Mouse (Mus musculus) stomach, postnatal 0 days (tissue): ENCODE results near the gene Prmt3. TPM values are rescaled to one million over a fixed set of nuclear protein-coding genes. Genes with fewer than 3 reads are reported as not detected.
A peak's percentile ranks its signal among the peaks of the same experiment; 100 is the strongest.

Source experiments
- ATAC-seq: fragments of 200-750 bp; cut with Nextera tagmentation; 2 replicates; pipeline ENCODE4 v1.8.0; 2017; ENCODE audit not compliant: low FRiP score, low TSS enrichment
- DNase-seq: peaks from one replicate; pipeline ENCODE4 v3.0.0-alpha.2; 2016; ENCODE audit warnings: low spot score
- H3K27ac ChIP-seq: fragments of 300-500 bp; sonication (generic); replicated peaks from 2 replicates; pipeline ENCODE4 v1.5.1; 2014; ENCODE audit warnings: mild to moderate bottlenecking, control low read depth
- H3K27me3 ChIP-seq: fragments of 300-500 bp; sonication (generic); 2 replicates; pipeline ENCODE4 v1.6.1; 2014; ENCODE audit warnings: low read length; ENCODE audit not compliant: control insufficient read depth, insufficient read depth
- H3K36me3 ChIP-seq: fragments of 300-500 bp; sonication (generic); 2 replicates; pipeline ENCODE4 v1.6.1; 2014; ENCODE audit warnings: low read length, mixed read lengths; ENCODE audit not compliant: control insufficient read depth, insufficient read depth
- H3K4me1 ChIP-seq: fragments of 300-500 bp; sonication (generic); replicated peaks from 2 replicates; pipeline ENCODE4 v1.6.1; 2014; ENCODE audit warnings: antibody characterized with exemption; ENCODE audit not compliant: control insufficient read depth, insufficient read depth
- H3K4me2 ChIP-seq: fragments of 300-500 bp; sonication (generic); replicated peaks from 2 replicates; pipeline ENCODE4 v1.6.1; 2014; ENCODE audit warnings: low read depth, mild to moderate bottlenecking, control low read depth, moderate library complexity
- H3K4me3 ChIP-seq: fragments of 300-500 bp; sonication (generic); 2 replicates; pipeline ENCODE4 v1.5.1; 2014; ENCODE audit warnings: low read depth, low read length, control low read depth
- H3K9ac ChIP-seq: fragments of 300-500 bp; sonication (generic); 2 replicates; pipeline ENCODE4 v1.6.1; 2014; ENCODE audit warnings: mild to moderate bottlenecking, low read length, control low read depth, mixed read lengths
- H3K9me3 ChIP-seq: fragments of 300-500 bp; sonication (generic); 2 replicates; pipeline ENCODE4 v1.6.1; 2016; ENCODE audit warnings: low read length; ENCODE audit not compliant: control insufficient read depth
- CTCF ChIP-seq: IDR thresholded peaks from 2 replicates; pipeline ENCODE4 v1.5.1; 2016; ENCODE audit warnings: antibody characterized with exemption, low read depth, mild to moderate bottlenecking, moderate library complexity
- EP300 ChIP-seq: optimal IDR thresholded peaks from 2 replicates; pipeline ENCODE3; 2016; ENCODE audit warnings: antibody characterized with exemption
- WGBS: fragments of 180-500 bp; shearing (Covaris S2); extraction: QIAGEN DNeasy Blood & Tissue Kit; methylation state at CpG from one replicate; pipeline ENCODE4 v1.1.7; 2014; 5-methylcytosine and 5-hydroxymethylcytosine counted together
- polyA plus RNA-seq: library from polyadenylated mRNA; unstranded; fragments of >200 nt; fragmentation: Nextera tagmentation; extraction: Ambion mirVana; gene quantifications from 2 replicates; pipeline ENCODE4 v1.2.1, GENCODE M21; 2015

The Prmt3 gene
- polyA plus RNA-seq, 1 experiment from 2014 or later = 23.5 TPM

DNA sequence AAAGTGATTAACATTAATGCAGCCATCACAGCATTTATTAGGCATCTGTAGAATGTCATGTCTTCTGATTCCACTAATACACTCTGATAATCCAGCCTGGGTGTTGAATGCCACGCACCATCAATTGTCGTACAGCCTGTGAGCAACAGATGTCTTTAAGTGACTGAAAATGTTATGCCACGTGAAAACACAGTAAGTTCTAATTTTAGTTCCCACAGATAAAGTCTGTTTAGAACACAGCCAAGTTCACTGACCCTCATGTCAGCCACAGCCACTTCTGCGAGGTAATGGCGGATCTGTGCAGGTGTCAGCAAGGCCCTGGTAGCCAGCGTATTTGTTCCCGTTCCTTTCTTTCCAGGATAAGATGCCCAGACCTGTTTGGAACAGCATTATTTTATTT is 12.0 kb upstream of the Prmt3 start:
- no peak overlapping the region for H3K27ac ChIP-seq
- no peaks in the 10 kb centered on the region for H3K4me1 ChIP-seq
- H3K9ac ChIP-seq = no peak overlapping the region
- DNase-seq = no peak
- H3K36me3 ChIP-seq = no peaks in the 10 kb centered on the region
- H3K4me2 ChIP-seq = no peak overlapping the region
- ATAC-seq = no peak
- TF ChIP-seq CTCF (no peak), EP300 (no peak)
- H3K9me3 ChIP-seq = no peaks in the 10 kb centered on the region
- 84% methylated on average over 7 of the region's 7 CpGs for WGBS
- H3K4me3 ChIP-seq = no peak overlapping the region
- no peaks in the 10 kb centered on the region for H3K27me3 ChIP-seq

DNA sequence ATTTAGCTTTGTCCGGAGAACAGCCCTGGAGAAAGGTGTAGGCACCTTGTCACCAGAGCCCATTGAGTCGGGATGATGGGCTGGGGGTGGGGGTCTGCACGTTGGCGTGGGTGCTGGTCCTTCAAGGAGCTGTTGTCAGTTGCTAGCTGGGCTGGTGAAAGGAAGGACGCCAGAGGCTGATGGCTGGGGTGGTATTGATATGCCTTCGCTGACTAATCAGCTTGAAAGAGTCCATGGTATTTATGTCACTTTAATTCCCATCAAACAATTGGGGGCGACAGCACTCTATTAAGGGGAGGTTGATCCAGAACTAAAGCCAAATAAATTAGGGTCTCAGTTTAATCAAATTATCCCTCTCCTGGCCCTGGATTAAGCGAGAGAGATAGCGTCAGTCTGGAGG is 9.6 kb upstream of the Prmt3 start:
- WGBS = 70% methylated on average over 9 of the region's 9 CpGs
- Histone ChIP-seq H3K36me3 (no peaks in the 10 kb centered on the region), H3K4me1 (no peaks in the 10 kb centered on the region), H3K9me3 (no peaks in the 10 kb centered on the region), H3K27ac (no peak overlapping the region), H3K9ac (no peak overlapping the region), H3K4me2 (no peak overlapping the region), H3K4me3 (no peak overlapping the region), H3K27me3 (no peaks in the 10 kb centered on the region)
- no peak for ATAC-seq
- DNase-seq = no peak
- TF ChIP-seq EP300 (no peak), CTCF (no peak)

DNA sequence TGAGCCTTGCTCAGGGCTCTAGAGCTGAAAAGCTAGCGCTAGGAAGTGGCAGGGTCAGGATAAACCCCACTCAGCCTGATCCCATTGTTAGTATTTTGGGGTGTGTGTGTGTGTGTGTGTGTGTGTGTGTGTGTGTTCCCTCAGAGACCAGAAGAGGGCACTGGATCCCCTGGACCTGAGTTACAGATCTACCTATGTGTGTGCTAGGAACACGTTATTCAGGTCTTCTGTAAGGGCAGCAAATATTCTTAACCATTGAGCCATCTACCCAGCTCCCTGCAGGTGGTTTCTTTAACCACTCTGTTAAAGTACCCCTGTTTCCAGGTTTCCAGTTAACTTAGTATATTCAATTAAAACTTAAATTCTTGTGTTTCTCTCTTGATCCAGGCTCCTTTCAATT is 3.8 kb upstream of the Prmt3 start:
- no peak for DNase-seq
- no peak overlapping the region for H3K9ac ChIP-seq
- no peak for TF ChIP-seq CTCF
- no peak for TF ChIP-seq EP300
- ATAC-seq = no peak
- H3K27ac ChIP-seq = no peak overlapping the region
- no peaks in the 10 kb centered on the region for H3K4me1 ChIP-seq
- no peak overlapping the region for H3K4me3 ChIP-seq
- H3K27me3 ChIP-seq = no peaks in the 10 kb centered on the region
- 83% methylated on average over 2 of the region's 2 CpGs for WGBS
- no peak overlapping the region for H3K4me2 ChIP-seq
- H3K36me3 ChIP-seq = no peaks in the 10 kb centered on the region
- no peaks in the 10 kb centered on the region for H3K9me3 ChIP-seq

DNA sequence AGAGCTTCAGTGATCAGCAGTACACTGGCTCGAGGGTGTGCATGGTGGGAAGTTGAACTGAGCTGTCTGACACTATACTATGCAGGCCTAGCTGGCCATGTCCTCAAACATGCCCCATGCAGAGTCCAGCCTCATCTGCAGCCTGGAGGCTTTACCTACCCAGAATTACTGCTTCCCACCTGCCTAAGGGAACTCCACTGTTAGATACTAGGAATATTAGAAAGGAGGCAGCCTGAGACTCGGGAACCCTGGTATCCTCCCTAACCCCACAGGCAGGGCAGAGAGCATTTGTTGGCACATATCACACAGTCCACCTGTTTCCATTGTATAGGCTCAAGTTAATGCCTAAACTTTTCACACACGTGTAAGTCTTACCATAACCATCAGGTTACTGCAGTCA is 561 bp upstream of the Prmt3 start:
- DNase-seq = no peak
- Histone ChIP-seq H3K27me3 (no peaks in the 10 kb centered on the region), H3K4me3 (no peak overlapping the region), H3K4me1 (no peaks in the 10 kb centered on the region), H3K36me3 (no peaks in the 10 kb centered on the region), H3K4me2 (no peak overlapping the region), H3K27ac (no peak overlapping the region), H3K9ac (no peak overlapping the region), H3K9me3 (no peaks in the 10 kb centered on the region)
- TF ChIP-seq CTCF (no peak), EP300 (no peak)
- 53% methylated on average over 3 of the region's 3 CpGs for WGBS
- ATAC-seq = peak; percentile 1; the same call in 1 of the 2 replicates

DNA sequence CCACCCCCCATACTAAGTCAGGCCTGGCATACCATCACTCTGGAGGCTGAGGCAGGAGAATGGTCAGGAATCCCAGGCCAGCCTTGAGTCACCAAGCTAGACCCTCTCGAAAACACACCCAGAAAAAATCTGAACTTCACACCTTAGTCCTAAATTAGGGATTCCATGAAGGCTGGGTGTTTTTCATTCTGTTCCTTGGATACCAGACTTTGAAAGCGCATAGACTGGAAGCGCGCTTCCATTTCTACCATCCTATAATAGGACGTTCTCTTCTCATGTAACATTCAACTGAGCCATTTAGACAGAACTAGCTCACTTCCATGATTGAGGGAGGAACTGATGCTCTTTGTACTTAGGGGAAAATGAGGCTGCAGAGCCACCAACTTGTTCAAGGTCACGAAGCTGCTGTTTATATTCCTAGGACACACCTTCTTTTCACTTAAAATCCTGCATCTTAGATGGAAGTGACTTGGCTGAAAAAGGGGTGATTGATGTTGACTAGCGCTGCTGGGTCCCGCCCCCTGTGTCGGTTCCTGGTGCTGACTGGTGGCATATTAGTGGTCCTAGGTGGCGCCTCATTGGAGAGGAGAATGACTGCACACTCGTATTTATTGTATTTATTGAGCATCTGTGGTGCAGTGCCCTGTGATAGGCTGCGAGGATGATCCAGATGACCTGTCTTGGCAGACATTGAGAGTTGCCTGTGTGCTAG is 914 bp downstream of the Prmt3 start:
- Histone ChIP-seq H3K4me3 (peak overlapping the region; percentile 70), H3K27ac (peak overlapping the region; percentile 86; the same call in 1 of the 2 replicates), H3K4me2 (peak overlapping the region; percentile 83), H3K9me3 (no peaks in the 10 kb centered on the region), H3K36me3 (0 out of 2 replicates have a peak, but pooled peaks cover 2% of the 10 kb centered on the region), H3K9ac (no peak overlapping the region), H3K4me1 (no peaks in the 10 kb centered on the region), H3K27me3 (no peaks in the 10 kb centered on the region)
- 62% methylated on average over 12 of the region's 12 CpGs for WGBS
- TF ChIP-seq EP300 (no peak), CTCF (no peak)
- ATAC-seq (no peak; the same call in 1 of the 2 replicates), DNase-seq (peak; percentile 27)

DNA sequence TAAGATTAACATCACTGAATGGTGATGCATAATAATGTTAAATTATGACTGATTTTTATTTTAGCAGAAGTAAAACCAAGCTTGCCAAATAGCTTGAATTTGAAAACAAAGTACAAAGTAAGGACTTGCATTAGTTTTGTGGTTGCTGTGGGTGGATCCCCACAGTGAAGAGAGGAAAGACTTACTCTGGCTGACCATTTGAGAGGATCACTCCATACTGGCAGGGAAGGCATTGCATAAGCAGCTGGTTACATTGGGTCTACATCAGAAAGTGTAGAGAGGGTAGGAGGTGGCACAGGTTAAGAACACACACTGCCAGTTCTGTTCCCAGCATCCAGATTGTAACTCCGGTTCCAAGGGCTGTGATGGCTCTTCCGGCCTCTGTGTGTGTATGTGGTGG is 4.9 kb downstream of the Prmt3 start:
- no peak overlapping the region for H3K9ac ChIP-seq
- H3K4me1 ChIP-seq = no peaks in the 10 kb centered on the region
- ATAC-seq (no peak), DNase-seq (no peak)
- no peaks in the 10 kb centered on the region for H3K27me3 ChIP-seq
- no peak overlapping the region for H3K27ac ChIP-seq
- WGBS = 93% methylated on average over 2 of the region's 2 CpGs
- no peak overlapping the region for H3K4me3 ChIP-seq
- H3K36me3 ChIP-seq = peaks cover 13% of the 10 kb centered on the region
- no peak for TF ChIP-seq CTCF
- TF ChIP-seq EP300 = no peak
- no peak overlapping the region for H3K4me2 ChIP-seq
- H3K9me3 ChIP-seq = no peaks in the 10 kb centered on the region
